Mouse (Mus musculus): ENCODE results near the gene Klk1b27.
"Not testable (repeated sequence)": the region's sequence is repeated elsewhere in the genome, so short reads cannot be mapped to it uniquely, and the experiment has no call there.

Gene Klk1b27

DNA sequence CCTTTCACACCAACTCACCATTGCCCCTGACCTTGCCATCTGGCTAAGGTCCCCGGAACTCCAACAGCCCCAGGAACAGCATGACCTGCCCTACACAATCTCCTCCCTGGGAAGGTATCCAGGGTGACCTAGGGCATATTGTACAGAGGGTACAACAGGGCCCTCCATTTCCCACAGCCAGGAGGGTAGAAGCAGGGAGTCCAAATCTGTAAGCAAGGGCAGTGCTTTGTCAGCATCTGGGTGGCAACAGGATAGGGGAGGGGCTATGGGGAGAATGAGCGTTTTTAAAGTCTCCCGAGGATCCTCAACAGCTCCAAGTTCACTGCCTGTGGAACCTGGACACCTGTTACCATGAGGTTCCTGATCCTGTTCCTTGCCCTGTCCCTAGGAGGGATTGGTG is at the start of gene Klk1b27:
TSS of gene Klk1b27 (plus strand) at position 301 of the 400 bp plus-strand sequence.
- DNase-seq (ENCODE audit: low read depth): not testable (repeated sequence)

- DNase-seq (ENCODE audit: low read depth): no peak
Measured at GRCm38 (mm10) chr7:44004847-44005246, 47.2 kb upstream of the Klk1b27 start.

DNA sequence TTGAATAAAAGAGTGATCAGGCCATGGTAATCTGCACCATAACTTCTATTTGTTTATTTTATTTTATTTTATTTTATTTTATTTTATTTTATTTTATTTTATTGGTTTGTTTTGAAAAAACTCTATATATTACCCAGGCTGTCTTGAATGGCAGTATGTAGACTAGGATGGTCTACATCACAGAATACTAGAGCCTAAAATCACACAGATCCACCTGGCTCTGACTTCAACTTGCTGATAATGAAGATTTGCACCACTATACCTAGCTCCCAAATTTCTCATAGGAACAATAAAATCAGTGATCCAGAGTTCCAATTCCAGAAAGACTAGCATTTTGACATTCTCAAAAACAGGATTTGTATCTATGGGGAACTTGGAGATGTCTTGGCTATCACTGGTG is 40.2 kb upstream of the Klk1b27 start, which contains the start of gene Klk1b26:
TSS of gene Klk1b26 (plus strand) at position 301 of the 400 bp plus-strand sequence.
- not testable (repeated sequence) for DNase-seq (ENCODE audit: low read depth)

DNA sequence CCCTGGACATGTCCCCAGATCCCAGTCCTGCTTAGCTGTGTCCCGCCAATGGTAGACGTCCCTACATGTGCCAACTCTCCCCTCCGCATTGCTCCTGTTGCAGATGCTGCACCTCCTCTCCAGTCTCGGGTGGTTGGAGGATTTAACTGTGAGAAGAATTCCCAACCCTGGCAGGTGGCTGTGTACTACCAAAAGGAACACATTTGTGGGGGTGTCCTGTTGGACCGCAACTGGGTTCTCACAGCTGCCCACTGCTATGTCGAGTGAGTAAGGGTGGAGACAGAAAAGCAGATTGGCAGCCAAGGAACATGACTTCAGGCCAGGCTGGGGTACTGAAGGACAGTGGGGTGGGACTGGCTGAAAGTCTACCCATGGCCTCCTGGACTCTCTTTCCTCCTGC is 37.4 kb upstream of the Klk1b27 start:
- not testable (repeated sequence) for DNase-seq (ENCODE audit: low read depth)

GRCm38 (mm10) chr7:44015071-44015470 is 37.0 kb upstream of the Klk1b27 start:
- DNase-seq (ENCODE audit: low read depth): no peak

GRCm38 (mm10) chr7:44072117-44072516 is 20.0 kb downstream of the Klk1b27 start:
- no peak for DNase-seq (ENCODE audit: low read depth)

DNA sequence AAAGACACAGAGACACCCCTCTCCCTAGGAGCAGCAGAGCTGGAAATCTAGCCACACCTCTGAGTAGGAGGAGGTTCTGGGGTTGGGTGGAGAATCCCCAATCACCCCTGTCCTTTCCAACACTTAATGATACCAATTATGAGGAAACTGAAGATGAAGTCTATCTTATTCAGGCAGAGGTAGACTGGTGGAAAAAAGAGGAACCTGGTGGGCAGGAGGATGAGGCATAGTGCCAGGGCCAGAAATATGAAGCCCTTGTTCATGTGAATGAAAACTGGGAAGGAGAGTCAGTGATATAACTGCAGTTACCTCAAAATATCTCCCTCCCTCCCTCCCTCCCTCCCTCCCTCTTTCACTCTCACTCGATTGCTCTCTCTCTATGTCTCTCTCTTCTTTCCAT is 25.6 kb downstream of the Klk1b27 start:
- DNase-seq (ENCODE audit: low read depth): no peak

- no peak for DNase-seq (ENCODE audit: low read depth)
Measured at GRCm38 (mm10) chr7:44096111-44096510, 44.0 kb downstream of the Klk1b27 start.

DNA sequence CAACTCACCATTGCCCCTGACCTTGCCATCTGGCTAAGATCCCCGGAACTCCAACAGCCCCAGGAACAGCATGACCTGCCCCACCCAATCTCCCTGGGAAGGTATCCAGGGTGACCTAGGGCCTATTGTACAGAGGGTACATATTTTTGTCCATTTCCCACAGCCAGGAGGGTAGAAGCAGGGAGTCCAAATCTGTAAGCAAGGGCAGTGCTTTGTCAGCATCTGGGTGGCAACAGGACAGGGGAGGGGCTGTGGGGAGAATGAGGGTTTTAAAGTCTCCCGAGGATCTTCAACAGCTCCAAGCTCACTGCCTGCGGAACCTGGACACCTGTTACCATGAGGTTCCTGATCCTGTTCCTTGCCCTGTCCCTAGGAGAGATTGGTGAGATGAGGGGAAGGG is 49.9 kb downstream of the Klk1b27 start, which contains the start of gene Klk1b21:
TSS of gene Klk1b21 (plus strand) at position 301 of the 400 bp plus-strand sequence.
- not testable (repeated sequence) for DNase-seq (ENCODE audit: low read depth)
